Mouse (Mus musculus) Muller cell, postnatal 12 days (primary cell): ENCODE results near the gene Ppp1r13b.
"Not testable (repeated sequence)": the region's sequence is repeated elsewhere in the genome, so short reads cannot be mapped to it uniquely, and the experiment has no call there.

ENCODE experiments used
- DNase-seq: peaks from one replicate; pipeline ENCODE4 v3.0.0-alpha.2; 2015; ENCODE audit errors: inconsistent ontology term

Gene Ppp1r13b

GRCm38 (mm10) chr12:111907970-111908681 lies at the start of gene Ppp1r13b:
TSS of gene Ppp1r13b (minus strand) at chr12:111908110.
- DNase-seq = peak; percentile 95

DNA sequence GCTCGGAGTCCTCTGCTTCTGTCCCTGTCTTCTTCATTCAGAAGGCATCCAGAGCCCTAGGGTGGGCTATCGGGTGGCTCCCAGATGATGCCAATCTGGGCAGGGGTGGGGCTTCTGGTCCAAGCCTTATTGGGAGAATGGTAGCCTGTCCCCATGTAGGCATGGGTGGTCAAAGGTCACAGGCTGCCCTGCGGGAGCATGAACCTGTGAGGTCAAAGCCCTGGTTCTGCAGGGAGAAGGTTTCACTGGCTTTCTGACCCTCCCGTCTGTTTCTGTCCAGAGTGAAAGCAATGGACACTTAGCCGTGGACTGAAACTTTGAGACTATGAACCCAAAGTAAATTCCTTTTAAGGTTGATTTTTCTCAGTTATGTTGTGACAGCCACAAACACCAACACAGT lies 48.3 kb upstream of the Ppp1r13b start:
- no peak for DNase-seq

DNA sequence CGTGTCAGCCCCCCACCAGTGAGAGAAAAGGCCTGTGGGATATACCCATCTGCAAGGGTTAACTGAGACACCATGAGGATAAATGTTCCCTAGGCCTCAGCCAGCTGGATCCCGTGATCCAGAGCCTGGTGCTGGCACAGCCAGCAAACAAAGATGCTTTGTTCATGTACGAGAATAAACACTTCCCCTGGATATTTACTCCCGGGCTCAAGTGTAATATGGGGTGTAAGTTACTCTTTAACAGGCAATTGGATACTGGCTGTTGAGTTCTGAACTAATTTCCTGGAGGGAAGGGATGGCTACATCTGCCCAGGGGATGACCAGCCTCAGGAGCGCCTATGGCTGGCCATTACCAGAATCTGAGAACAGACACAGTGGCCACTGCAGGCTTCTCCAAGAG lies 43.8 kb upstream of the Ppp1r13b start:
- no peak for DNase-seq

GRCm38 (mm10) chr12:111950486-111950885 lies 42.6 kb upstream of the Ppp1r13b start:
- DNase-seq = no peak

- DNase-seq = peak; percentile 49
Observed at GRCm38 (mm10) chr12:111946716-111947115, 38.8 kb upstream of the Ppp1r13b start.

DNA sequence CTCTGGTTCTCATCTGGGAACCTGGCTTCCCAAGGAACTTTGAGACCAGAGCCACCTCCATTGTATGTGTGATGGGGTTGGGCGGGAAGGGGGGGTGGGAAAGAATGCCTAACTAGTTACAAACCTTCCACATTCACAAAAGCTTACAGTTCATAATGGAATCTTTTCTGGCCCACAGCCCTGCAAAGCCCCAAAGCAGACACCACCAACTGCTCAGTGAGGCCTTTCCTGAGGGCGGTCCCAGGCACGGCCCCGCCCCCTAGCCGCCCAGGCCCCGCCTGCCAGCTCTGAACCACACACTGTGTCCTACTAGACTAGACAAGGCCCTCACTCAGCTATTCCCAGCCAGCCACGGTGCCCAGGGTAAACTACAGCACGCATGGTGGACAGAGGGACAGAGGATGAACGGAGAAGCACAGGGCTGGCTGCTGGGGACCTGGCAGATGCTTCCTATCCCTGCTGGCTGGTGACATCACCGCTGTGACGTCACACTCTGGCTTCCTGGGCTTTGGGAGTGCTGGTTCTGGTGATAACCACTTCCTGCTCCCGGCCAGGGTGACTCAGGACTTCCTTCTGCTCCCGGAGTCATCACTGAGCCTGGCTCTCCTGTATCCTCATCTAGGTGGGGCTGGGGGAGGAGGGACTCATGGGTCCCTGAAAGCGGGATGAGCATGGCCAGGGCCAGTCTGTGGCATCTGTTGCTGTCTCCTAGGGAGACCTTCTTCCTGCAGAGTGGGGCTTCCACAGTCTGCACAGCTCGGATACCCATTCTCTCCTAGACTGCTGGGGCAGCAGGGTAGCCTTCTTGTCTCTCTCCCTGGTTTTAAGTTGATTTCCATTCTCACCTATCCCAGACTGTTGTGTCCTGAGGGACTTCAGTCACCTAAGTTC lies 38.1 kb upstream of the Ppp1r13b start:
- peak; percentile 76 for DNase-seq

- no peak for DNase-seq
Observed at GRCm38 (mm10) chr12:111945115-111945514, 37.2 kb upstream of the Ppp1r13b start.

DNA sequence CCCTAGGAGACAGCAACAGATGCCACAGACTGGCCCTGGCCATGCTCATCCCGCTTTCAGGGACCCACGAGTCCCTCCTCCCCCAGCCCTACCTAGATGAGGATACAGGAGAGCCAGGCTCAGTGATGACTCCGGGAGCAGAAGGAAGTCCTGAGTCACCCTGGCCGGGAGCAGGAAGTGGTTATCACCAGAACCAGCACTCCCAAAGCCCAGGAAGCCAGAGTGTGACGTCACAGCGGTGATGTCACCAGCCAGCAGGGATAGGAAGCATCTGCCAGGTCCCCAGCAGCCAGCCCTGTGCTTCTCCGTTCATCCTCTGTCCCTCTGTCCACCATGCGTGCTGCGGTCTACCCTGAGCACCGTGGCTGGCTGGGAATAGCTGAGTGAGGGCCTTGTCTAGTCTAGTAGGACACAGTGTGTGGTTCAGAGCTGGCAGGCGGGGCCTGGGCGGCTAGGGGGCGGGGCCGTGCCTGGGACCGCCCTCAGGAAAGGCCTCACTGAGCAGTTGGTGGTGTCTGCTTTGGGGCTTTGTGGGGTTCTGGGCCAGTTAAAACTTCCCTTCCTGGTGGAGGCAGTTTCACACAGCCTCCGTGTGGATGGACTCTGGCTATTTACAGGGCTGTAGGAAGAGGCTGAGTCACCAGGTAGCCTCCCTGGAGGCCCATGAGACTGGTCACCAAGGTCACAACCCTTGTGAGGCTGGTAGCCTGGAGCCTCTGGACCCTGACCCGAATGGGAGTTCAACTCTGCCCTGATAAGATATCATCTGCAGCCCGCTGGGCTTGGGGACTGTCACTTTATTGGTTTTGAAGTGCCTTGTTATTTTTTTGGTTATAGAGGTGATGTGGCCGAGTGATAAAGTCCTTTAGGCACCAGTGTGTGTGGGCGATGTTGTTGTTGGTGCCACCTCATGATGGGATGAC lies 36.4 kb upstream of the Ppp1r13b start:
- DNase-seq = not testable (repeated sequence)

DNA sequence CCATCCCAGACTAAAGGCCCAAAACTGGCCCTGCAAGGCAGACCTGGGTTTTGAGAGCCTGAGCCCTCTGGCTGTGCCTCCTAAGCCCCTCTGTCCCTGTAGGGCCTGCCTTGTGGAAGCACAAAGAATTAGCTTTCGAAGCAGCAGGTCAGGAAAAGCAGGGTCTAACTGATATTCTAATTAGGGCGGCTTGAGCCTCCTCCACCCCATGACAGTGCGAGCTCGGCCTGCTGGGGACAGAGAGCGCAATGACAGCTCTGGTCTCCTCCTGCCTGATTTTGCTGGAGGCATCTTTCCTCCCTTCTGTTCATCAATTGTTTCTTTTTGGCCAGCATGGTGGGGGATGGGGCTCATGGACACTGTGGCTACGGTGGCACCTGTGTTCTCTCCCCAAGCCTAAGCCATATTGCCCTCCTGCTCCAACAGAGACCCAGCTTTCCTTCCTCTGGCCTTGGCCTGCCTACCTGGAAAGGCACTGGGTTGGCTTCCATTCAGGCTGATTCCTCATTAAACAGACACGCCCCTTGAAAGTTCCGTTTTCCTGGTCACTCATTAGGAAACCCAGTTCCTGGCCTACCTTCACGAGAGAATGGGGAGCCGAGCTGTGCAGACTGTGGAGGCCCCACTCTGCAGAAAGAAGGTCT lies 35.6 kb upstream of the Ppp1r13b start:
- DNase-seq = no peak

- DNase-seq = no peak
Observed at GRCm38 (mm10) chr12:111938623-111939177, 30.8 kb upstream of the Ppp1r13b start.

GRCm38 (mm10) chr12:111936706-111937550 lies 29.0 kb upstream of the Ppp1r13b start:
- peak; percentile 42 for DNase-seq

DNA sequence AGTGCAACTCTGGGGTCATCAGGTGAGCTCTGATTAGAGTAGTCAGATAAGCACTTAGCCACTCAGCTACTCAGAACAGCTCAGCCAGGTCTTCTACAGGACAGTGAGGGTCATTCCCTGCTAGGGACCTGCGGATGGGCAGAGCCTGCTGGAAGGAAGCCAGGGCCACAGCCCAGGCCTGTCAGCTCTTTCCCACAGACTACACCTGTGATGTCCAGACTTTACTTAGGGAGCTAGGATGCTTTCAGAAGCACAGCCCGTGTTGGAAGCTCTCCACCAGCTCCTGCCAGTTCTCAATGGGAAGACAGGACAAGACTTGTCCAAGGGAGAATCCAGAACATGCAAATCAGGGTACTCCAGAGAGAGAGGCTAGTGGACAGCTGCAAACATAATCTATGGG lies 26.1 kb upstream of the Ppp1r13b start:
- DNase-seq = no peak

DNA sequence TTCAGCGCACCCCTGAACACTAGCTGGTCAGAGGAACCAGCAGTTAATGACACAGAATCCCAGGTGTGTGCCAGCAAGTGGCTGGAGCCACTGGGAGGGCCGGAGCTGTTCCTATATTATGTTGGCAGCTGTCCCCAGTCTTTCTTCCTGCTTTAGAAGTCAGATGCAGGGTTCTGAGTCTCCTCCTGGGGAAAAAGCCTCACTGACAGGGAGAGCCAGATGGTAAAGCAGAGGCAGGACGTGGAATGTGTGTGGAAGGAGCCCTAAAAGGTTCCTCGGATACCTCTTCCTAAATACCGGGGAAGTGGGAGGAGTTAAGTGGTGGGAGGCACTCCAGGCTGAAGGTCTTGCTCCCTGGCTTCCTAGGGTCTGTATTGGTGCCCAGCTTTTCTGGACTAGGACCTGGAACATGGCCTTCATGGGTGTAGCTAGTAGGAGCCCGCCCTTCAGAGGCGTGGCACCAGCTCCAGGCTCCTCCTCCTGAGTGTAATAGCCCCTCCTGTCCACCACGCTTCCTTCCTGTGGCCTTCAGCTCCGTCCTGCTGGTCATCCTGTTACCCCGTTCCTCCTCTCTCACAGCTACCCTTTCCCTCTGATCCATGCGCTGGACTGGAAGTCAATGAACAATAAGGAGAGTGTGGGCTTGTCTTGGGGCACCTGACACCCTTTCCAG lies 25.3 kb upstream of the Ppp1r13b start:
- DNase-seq = no peak

GRCm38 (mm10) chr12:111932513-111932912 lies 24.6 kb upstream of the Ppp1r13b start:
- DNase-seq = no peak

- DNase-seq = no peak
Observed at GRCm38 (mm10) chr12:111931411-111932025, 23.6 kb upstream of the Ppp1r13b start.

DNA sequence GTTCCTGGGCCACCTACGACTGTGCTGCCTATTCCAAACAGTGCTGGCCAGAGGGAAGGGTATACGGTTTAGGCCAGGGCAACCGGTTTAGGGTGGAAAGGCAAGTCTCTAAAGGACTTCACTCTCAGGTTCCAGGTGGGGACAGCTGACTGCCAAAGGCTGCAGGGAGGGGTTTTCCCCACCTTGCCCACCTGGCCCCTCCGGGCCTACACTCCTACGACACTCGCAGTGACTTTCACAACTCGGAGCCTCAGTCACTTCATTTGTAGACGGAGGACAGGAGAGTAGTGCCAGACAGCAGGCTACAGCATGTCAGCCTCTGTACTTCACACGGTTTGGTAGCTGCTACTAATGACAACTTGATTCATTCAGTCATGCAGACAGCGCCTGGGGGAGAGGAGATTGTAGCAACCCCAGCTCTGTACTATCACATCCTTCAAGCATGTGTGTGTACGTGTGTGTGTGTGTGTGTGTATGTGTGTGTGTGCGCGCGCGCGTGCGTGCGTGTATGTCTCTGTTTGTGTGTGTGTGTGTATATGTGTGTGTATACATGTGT lies 20.6 kb upstream of the Ppp1r13b start:
- no peak for DNase-seq

GRCm38 (mm10) chr12:111927338-111927737 lies 19.4 kb upstream of the Ppp1r13b start:
- no peak for DNase-seq

DNA sequence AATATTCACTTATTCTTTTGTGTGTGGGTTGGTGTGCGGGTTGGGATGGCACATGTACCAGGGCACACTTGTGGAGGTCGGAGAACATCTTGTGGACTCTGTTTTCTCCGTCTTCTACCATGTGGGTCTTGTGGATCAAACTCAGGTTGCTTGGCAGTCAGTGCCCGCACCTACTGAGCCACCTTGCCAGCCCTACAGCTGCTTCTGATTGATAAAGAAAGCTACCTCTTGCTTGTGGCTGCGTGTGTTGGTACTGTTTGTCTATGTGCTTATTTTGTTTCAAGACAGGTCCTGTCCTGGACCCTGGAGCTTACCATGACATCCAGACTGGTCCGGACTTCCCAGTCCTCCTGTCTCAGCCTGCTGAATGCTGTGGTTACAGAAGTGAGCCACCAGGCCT lies 15.2 kb upstream of the Ppp1r13b start:
- no peak for DNase-seq

- DNase-seq = no peak
Observed at GRCm38 (mm10) chr12:111920046-111920445, 12.1 kb upstream of the Ppp1r13b start.
